Mouse (Mus musculus) spleen, adult 2 months (tissue): Measurements from ENCODE around the gene Sh3bp1.

Source experiments
- CTCF ChIP-seq: fragments of 200-500 bp; IDR thresholded peaks from 2 replicates; pipeline ENCODE4 v1.5.1; 2011; ENCODE audit warnings: mild to moderate bottlenecking, inconsistent platforms; ENCODE audit not compliant: insufficient read depth, insufficient read length, insufficient replicate concordance; ENCODE audit errors: extremely low read depth
- POLR2A ChIP-seq: fragments of 200-500 bp; IDR thresholded peaks from 2 replicates; pipeline ENCODE4 v1.6.1; 2011; ENCODE audit warnings: low read depth, low read length, inconsistent platforms

- no peak for TF ChIP-seq CTCF
- TF ChIP-seq POLR2A: no peak
Observed at GRCm38 (mm10) chr15:78880432-78880831, 19.1 kb upstream of the Sh3bp1 start.
